Mouse (Mus musculus) myocyte (in vitro differentiated cells): ENCODE results near the gene Gatad2b. TPM values are rescaled to one million over a fixed set of nuclear protein-coding genes. Genes with fewer than 3 reads are reported as not detected.

Experiments used
- H3K27me3 ChIP-seq: one replicate; pipeline ENCODE4 v1.6.1; 2011; ENCODE audit not compliant: control insufficient read depth, insufficient read depth, insufficient read length
- H3K36me3 ChIP-seq: one replicate; pipeline ENCODE4 v1.6.1; 2011; ENCODE audit not compliant: control insufficient read depth, insufficient read depth
- H3K4me2 ChIP-seq: one replicate; pipeline ENCODE4 v1.6.1; 2011; ENCODE audit warnings: low read depth, control low read depth
- H3K4me3 ChIP-seq: one replicate; pipeline ENCODE4 v1.5.1; 2011; ENCODE audit warnings: mild to moderate bottlenecking, control low read depth, moderate library complexity
- H3K79me2 ChIP-seq: one replicate; pipeline ENCODE4 v1.6.1; 2011; ENCODE audit not compliant: control insufficient read depth, insufficient read depth
- H3ac ChIP-seq: one replicate; pipeline ENCODE4 v1.6.1; 2011; ENCODE audit not compliant: control insufficient read depth, insufficient read length
- CEBPB ChIP-seq: IDR thresholded peaks from 2 replicates; pipeline ENCODE4 v1.6.1; 2011; ENCODE audit warnings: mild to moderate bottlenecking, moderate library complexity; ENCODE audit not compliant: poor library complexity, insufficient read depth, severe bottlenecking
- E2F4 ChIP-seq: IDR thresholded peaks from one replicate; pipeline ENCODE4 v1.6.1; 2011; ENCODE audit warnings: mild to moderate bottlenecking, control low read depth, moderate library complexity; ENCODE audit not compliant: insufficient read depth
- MAX ChIP-seq: IDR thresholded peaks from one replicate; pipeline ENCODE4 v1.6.1; 2011; ENCODE audit warnings: low read depth, mild to moderate bottlenecking, control low read depth
- MYOD1 ChIP-seq, 3 experiments: IDR thresholded peaks; one replicate each; pipeline ENCODE4 v1.6.1; 2011; ENCODE audit warnings: control low read depth in 2 of 3, low read depth in 2 of 3, mild to moderate bottlenecking in 2 of 3, moderate library complexity in 1 of 3; ENCODE audit not compliant: insufficient read length in 2 of 3, control insufficient read depth in 1 of 3
- MYOG ChIP-seq, 3 experiments: IDR thresholded peaks; one replicate each; pipeline ENCODE4 v1.6.1; 2011; ENCODE audit warnings: control low read depth in 2 of 3, low read depth in 2 of 3, mild to moderate bottlenecking in 2 of 3; ENCODE audit not compliant: insufficient read length in 2 of 3, control insufficient read depth in 1 of 3, insufficient read depth in 1 of 3
- POLR2A ChIP-seq: IDR thresholded peaks from one replicate; pipeline ENCODE4 v1.6.1; 2011; ENCODE audit warnings: low read depth, mild to moderate bottlenecking, control low read depth, moderate library complexity; ENCODE audit not compliant: insufficient read length
- POLR2AphosphoS2 ChIP-seq: IDR thresholded peaks from one replicate; pipeline ENCODE4 v1.6.1; 2011; ENCODE audit warnings: low read depth, control low read depth; ENCODE audit not compliant: insufficient read length
- REST ChIP-seq: IDR thresholded peaks from one replicate; pipeline ENCODE4 v1.6.1; 2011; ENCODE audit warnings: mild to moderate bottlenecking, control low read depth, moderate library complexity; ENCODE audit not compliant: insufficient read depth, insufficient read length
- SRF ChIP-seq: IDR thresholded peaks from one replicate; pipeline ENCODE4 v1.6.1; 2011; ENCODE audit warnings: low read depth; ENCODE audit not compliant: control insufficient read depth, insufficient read length
- TCF12 ChIP-seq: IDR thresholded peaks from one replicate; pipeline ENCODE4 v1.6.1; 2011; ENCODE audit warnings: mild to moderate bottlenecking, control low read depth; ENCODE audit not compliant: poor library complexity, insufficient read depth, severe bottlenecking
- TCF3 ChIP-seq: IDR thresholded peaks from one replicate; pipeline ENCODE4 v1.6.1; 2011; ENCODE audit warnings: low read depth, control low read depth; ENCODE audit not compliant: insufficient read length
- USF1 ChIP-seq: IDR thresholded peaks from one replicate; pipeline ENCODE4 v1.6.1; 2011; ENCODE audit warnings: low read depth, mild to moderate bottlenecking, control low read depth, moderate library complexity
- polyA plus RNA-seq: library from polyadenylated mRNA; unstranded; fragments of >200 nt; fragmentation: generic; extraction: Trizol; gene quantifications from one replicate; pipeline ENCODE4 v1.2.1, GENCODE M21; 2012; ENCODE audit warnings: missing spikeins

Gene Gatad2b
- polyA plus RNA-seq, 1 experiment = 14.7 TPM

GRCm38 (mm10) chr3:90388192-90388591, 95.2 kb downstream of the Gatad2b start:
- TF ChIP-seq TCF12 (no peak), TCF3 (no peak), REST (no peak), MYOD1 (IDR thresholded peaks at IDR 0.05; ENCODE audit: control insufficient read depth in 1 of 3, insufficient read length in 2 of 3, low read depth in 2 of 3) (no peak), E2F4 (no peak), POLR2AphosphoS2 (no peak), SRF (no peak), POLR2A (no peak)

GRCm38 (mm10) chr3:90388726-90389510, 95.9 kb downstream of the Gatad2b start:
- peak overlapping the region; percentile 16 for H3K4me3 ChIP-seq
- H3ac ChIP-seq = peak overlapping the region; percentile 11
- peak overlapping the region; percentile 66 for H3K4me2 ChIP-seq
- no peaks in the 10 kb centered on the region for H3K27me3 ChIP-seq
- peaks cover 4% of the 10 kb centered on the region for H3K36me3 ChIP-seq
- H3K79me2 ChIP-seq = no peaks in the 10 kb centered on the region
- TF ChIP-seq POLR2A (peak; percentile 22), POLR2AphosphoS2 (no peak)

More at GRCm38 (mm10) chr3:90388192-90388591, 95.2 kb downstream of the Gatad2b start:
- Histone ChIP-seq H3K36me3 (no peaks in the 10 kb centered on the region), H3K79me2 (no peaks in the 10 kb centered on the region), H3ac (no peak overlapping the region), H3K4me2 (no peak overlapping the region), H3K27me3 (no peaks in the 10 kb centered on the region), H3K4me3 (no peak overlapping the region)

DNA sequence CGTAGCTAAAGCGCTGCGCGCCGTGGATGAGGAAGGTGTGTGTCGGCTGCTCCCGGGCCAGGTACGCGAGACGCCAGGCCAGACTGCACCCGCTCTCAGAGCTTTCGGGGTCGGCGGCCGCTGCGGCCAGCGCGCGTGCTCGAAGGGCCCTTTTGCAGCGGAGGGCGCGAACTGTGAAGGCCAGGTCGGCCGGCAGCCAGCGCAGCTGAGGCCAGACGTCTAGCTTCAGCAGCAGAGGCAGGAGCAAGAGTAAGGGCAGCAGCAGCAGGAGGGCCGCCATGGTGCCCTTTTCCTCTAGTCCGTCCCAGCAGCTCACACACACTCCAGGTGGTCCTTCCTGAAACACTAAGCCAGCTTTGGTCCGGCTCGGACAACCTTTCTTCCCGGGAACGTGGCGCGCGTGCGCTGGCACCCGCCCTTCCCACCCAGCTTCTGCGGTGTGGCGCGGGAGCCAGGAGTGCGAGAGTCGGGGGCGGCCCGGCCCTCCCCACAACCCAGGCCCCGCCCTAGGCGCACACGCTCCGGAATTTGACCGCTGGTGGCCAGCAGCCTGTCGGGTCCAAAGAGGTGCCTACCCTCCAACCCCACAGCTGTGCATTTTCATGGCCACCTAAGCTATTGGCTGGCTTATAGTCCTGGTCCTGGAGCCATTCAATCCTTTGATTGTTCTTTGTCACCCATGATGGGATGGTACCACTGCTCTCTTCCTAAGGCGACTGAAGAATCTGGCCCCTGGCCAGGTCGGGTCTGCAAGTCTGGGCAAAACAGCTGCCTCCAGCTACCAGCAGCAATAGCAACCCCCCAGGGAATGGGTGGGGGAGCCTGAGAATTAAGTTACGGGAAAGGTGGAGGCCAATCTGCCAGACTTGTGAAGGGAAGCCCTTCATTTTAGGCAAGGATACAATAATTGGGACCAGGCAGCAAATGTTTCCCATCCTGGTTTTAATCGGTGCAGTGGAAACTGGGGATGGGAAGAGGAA, 96.8 kb downstream of the Gatad2b start, which contains the start of gene Slc27a3:
TSS of gene Slc27a3 (minus strand) at position 428 of the 980 bp plus-strand sequence.
- H3K27me3 ChIP-seq = no peaks in the 10 kb centered on the region
- peak within 1 kb of the TSS; percentile 11 for H3ac ChIP-seq
- TF ChIP-seq MYOD1 (IDR thresholded peaks at IDR 0.05; ENCODE audit: control insufficient read depth in 1 of 3, insufficient read length in 2 of 3, low read depth in 2 of 3) = peak in 1 of 3 experiments; percentile 41
- no peak for TF ChIP-seq TCF12
- no peaks in the 10 kb centered on the region for H3K79me2 ChIP-seq
- peak within 1 kb of the TSS; percentile 66 for H3K4me2 ChIP-seq
- H3K36me3 ChIP-seq = peaks cover 12% of the 10 kb centered on the region
- H3K4me3 ChIP-seq = peak within 1 kb of the TSS; percentile 16

DNA sequence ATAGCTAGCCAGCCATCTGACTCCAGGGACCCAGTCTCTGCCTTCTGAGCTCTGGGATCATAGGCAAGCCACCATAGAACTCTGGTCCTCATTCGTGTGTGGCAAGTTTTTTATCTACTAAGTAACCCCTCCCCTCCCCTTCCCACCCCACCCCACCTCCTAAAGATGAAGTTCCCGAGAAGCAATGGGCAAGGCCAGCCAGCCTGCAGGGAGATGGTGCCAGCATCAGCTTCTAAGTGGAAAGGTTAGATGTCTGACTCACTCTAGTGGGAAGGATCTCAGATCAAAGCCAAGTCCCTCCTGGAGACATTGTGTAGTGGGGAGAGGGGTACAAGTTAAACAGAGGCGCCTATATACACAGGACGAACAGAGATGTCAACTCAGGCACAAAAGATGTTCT, 98.0 kb downstream of the Gatad2b start:
- TF ChIP-seq POLR2AphosphoS2 (no peak), TCF12 (no peak), CEBPB (no peak), SRF (no peak), POLR2A (no peak), MAX (no peak), MYOG (IDR thresholded peaks at IDR 0.05; ENCODE audit: control insufficient read depth in 1 of 3, insufficient read depth in 1 of 3, insufficient read length in 2 of 3, low read depth in 2 of 3) (no peak), USF1 (no peak), MYOD1 (IDR thresholded peaks at IDR 0.05; ENCODE audit: control insufficient read depth in 1 of 3, insufficient read length in 2 of 3, low read depth in 2 of 3) (no peak), TCF3 (no peak), E2F4 (no peak), REST (no peak)
- Histone ChIP-seq H3K79me2 (no peaks in the 10 kb centered on the region), H3K4me2 (no peak overlapping the region), H3K36me3 (peaks cover 23% of the 10 kb centered on the region), H3K4me3 (no peak overlapping the region), H3ac (no peak overlapping the region), H3K27me3 (no peaks in the 10 kb centered on the region)

- no peak overlapping the region for H3K4me2 ChIP-seq
- H3K79me2 ChIP-seq = no peaks in the 10 kb centered on the region
- TF ChIP-seq POLR2A = no peak
- TF ChIP-seq REST = no peak
- no peak for TF ChIP-seq E2F4
- no peak for TF ChIP-seq POLR2AphosphoS2
- no peak for TF ChIP-seq MYOG (IDR thresholded peaks at IDR 0.05; ENCODE audit: control insufficient read depth in 1 of 3, insufficient read depth in 1 of 3, insufficient read length in 2 of 3, low read depth in 2 of 3)
- no peak for TF ChIP-seq MYOD1 (IDR thresholded peaks at IDR 0.05; ENCODE audit: control insufficient read depth in 1 of 3, insufficient read length in 2 of 3, low read depth in 2 of 3)
- TF ChIP-seq CEBPB = no peak
- TF ChIP-seq USF1 = no peak
- TF ChIP-seq TCF3 = no peak
- TF ChIP-seq MAX = no peak
- no peak for TF ChIP-seq TCF12
- TF ChIP-seq SRF = no peak
- no peak overlapping the region for H3K4me3 ChIP-seq
- H3ac ChIP-seq = no peak overlapping the region
- peaks cover 23% of the 10 kb centered on the region for H3K36me3 ChIP-seq
- H3K27me3 ChIP-seq = no peaks in the 10 kb centered on the region
Measured at GRCm38 (mm10) chr3:90391941-90392340, 99.0 kb downstream of the Gatad2b start.
